Mouse (Mus musculus) ovary, adult 18-20 months (tissue): ENCODE results near the gene Inpp1.
"Not testable (repeated sequence)": the region's sequence is repeated elsewhere in the genome, so short reads cannot be mapped to it uniquely, and the experiment has no call there.

ENCODE experiments used
- DNase-seq: peaks from one replicate; pipeline ENCODE4 v3.0.0; 2022; ENCODE audit warnings: low spot score, mixed read lengths

Gene Inpp1

GRCm38 (mm10) chr1:52816910-52817812 lies at the start of gene Inpp1:
TSS of gene Inpp1 (minus strand) at chr1:52817688.
- peak; percentile 74 for DNase-seq

DNA sequence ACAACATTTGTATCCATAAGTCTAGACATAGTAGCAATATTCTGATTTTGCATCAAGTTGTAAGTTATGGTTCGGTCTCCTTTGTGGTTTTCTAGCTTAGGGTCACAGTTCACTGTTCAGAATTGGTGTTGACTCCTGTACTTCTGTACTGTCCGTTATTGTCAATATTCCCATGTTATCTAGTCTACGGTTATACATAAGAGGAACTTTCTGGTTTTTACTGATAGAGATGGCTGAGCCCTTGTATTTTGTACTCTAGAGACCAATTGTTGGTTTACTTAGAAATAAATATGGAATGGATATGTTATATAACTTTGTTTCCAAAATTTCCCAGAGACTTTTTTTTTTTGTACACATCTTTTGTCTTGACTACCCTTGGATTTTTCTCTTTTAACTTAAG lies 48.5 kb upstream of the Inpp1 start:
- no peak for DNase-seq

- DNase-seq: no peak
These were observed 46.7 kb upstream of the Inpp1 start for GRCm38 (mm10) chr1:52864220-52864619.

GRCm38 (mm10) chr1:52855904-52856601 lies 38.6 kb upstream of the Inpp1 start:
- DNase-seq: no peak

- DNase-seq: not testable (repeated sequence)
These were observed 36.5 kb upstream of the Inpp1 start for GRCm38 (mm10) chr1:52854029-52854428.

DNA sequence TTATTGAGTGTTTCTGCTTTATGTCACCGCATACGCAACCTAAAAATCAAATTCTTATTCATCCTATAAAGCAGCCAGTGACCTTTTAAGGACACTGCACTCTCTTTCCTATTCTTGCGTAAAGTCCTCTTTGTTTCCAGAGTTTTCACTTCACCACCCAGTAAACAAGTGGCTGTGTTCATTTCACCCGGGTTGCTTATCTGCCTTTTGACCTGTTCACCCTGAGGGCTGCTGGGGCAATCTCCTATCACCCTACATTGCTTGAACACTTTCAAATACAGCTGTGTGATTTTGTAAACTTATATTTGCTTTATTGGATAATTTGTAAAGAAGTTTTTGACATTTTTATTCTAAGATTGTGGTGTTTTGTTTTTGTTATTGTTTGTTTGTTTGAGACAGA lies 31.9 kb upstream of the Inpp1 start:
- no peak for DNase-seq

DNA sequence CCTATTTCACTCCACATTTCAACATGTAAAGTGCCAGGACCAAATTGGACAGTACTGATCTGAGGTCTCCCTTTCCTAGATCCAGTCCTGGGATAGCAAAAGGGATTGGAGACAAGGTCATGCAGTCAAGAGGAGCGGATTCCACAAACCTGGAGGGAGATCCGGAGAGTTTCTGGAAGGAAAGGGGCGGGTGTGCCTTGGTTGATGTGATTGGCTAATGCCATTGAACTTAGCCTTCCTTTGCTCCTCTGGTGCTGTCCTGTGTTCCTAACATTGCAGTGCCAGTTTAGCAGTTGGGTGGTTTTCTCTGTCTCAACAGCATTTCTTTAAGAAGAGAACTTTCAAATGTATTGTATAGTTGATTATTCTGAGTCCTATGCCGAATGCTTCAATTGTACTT lies 29.1 kb upstream of the Inpp1 start:
- no peak for DNase-seq

GRCm38 (mm10) chr1:52844782-52845665 lies 27.5 kb upstream of the Inpp1 start, which contains the start of gene Hibch:
TSS of gene Hibch (plus strand) at chr1:52844929.
- peak; percentile 99 for DNase-seq

DNA sequence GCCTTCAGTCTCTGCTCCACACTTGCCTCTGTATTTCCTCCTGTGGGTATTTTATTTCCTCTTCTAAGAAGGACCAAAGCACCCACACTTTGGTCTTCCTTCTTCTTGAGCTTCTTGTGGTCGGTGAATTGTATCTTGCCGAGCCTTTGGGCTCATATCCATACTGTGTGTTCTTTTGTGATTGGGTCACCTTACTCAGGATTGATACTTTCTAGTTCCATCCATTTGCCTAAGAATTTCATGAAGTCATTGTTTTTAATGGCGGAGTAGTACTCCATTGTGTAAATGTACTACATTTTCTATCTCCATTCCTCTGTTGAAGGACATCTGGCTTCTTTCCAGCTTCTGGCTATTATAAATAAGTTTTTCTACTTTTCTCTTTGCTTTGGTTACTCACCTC lies 26.9 kb upstream of the Inpp1 start:
- no peak for DNase-seq

DNA sequence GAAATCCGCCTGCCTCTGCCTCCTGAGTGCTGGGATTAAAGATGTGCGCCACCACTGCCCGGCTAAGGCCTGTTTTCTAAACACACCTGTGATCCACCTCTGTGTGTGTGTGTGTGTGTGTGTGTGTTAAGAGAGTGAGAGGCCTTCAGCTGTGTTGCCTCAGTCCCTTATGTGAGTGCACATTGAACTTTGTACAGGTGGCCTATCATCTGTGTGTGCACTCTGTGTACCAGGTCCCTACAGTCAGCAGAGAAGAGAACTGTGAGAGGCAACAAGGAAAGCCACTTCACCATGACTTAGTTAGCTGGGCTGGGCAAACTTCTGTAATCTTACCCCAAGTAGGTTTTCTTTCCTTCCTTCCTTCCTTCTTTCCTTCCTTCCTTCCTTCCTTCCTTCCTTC lies 21.6 kb upstream of the Inpp1 start:
- no peak for DNase-seq

DNA sequence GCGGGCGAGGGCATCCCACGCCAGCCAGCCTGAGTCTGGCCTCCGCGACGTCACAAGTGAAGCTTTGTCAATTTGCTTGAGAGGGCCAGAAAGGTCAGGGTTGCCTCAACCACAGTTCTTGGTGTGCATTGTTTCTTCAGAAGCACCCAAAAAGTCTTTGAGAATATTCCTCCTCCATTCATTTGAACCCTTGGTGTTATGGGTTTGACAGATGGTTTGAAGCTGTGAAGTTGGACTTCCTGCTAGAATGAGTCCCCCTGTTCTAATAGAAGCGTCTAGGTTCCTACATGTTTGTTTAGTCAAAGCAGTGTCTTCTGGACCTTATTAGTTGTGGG lies 292 bp upstream of the Inpp1 start:
- no peak for DNase-seq

GRCm38 (mm10) chr1:52816232-52816891 lies 1.1 kb downstream of the Inpp1 start:
- no peak for DNase-seq

GRCm38 (mm10) chr1:52808456-52808855 lies 9.0 kb downstream of the Inpp1 start:
- no peak for DNase-seq

GRCm38 (mm10) chr1:52805041-52805440 lies 12.4 kb downstream of the Inpp1 start:
- DNase-seq: no peak

GRCm38 (mm10) chr1:52802406-52802975 lies 15.0 kb downstream of the Inpp1 start:
- DNase-seq: no peak

DNA sequence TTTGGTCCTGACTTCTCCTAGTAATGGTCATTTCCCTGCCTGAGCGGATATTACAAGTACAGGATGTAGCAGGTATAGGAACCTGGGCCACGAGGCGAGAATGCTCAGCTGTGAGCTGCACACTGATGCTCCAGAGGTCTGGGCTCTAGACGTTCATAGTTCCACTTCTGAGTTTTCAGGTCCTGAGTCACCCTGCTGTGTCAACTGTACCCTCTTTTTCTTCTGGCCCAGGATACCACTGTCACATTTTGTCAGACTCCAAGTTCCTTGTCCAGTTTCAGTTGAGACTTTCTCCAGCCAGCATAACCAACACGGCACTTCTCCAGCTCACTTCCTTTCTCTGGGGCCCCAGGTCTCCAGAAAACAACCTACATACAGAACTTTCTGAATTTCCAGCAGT lies 15.8 kb downstream of the Inpp1 start:
- DNase-seq: no peak

- no peak for DNase-seq
These were observed 17.1 kb downstream of the Inpp1 start for GRCm38 (mm10) chr1:52800340-52800740.

DNA sequence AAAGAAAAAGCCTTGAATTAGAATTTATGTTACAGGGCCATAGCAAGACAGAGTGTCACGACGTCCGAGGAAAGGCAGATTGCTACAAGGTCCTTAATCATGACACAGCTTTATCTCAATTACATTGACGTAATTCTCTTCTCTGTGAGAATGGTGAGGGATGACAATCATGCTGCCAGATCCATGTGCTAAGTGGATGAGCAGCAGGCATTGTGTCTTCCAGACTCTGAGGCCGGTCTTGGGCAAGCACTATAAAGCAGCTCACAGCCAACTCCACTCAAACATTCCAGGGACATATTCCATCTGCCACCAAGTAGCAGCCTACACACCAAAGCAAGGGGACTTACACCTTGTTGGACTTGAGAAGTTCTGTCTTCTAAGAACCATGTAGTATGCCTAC lies 17.7 kb downstream of the Inpp1 start:
- DNase-seq: no peak

GRCm38 (mm10) chr1:52799056-52799726 lies 18.3 kb downstream of the Inpp1 start:
- peak; percentile 8 for DNase-seq

- no peak for DNase-seq
These were observed 21.6 kb downstream of the Inpp1 start for GRCm38 (mm10) chr1:52795927-52796326.

GRCm38 (mm10) chr1:52793692-52794091 lies 23.8 kb downstream of the Inpp1 start:
- DNase-seq: no peak
